Mouse (Mus musculus): ENCODE data around the gene Scamp3. TPM values are rescaled to one million over a fixed set of nuclear protein-coding genes. Genes with fewer than 3 reads are reported as not detected.

Gene Scamp3
- polyA plus RNA-seq, 1 experiment from 2014 or later = 74.8 TPM

DNA sequence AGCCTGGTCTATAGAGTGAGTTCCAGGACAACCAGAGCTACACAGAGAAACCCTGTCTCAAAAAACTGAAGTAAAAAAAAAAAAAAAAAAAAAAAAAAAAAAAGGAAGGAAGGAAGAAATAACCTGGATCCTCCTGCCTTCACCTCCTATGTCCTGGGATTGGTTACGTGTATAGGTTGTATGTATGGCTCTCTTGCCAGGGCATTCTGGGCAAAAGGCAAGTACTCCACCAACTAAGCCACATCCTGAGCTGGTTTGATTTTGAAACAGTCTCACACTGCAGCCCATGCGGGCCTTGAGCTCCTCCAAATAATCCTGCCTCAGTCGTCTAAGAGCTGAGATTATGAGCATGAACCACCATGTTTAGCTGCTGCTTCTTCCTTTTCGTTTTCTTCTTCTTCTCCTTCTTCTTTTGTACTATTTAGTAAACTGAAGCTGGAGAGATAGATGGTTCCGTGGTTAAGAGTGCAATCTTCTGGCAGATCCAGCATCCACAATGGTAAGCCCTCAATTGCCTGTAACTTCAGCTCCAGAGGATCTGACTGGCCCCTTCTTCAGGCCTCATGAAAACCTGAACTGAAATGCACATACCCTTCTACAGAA, 13.5 kb upstream of the Scamp3 start:
- peak overlapping the region in 1 of 2 experiments; percentile 92; a peak in 1 of 4 replicates for H3K27ac ChIP-seq (replicated peaks in 1 of 2; ENCODE audit: control insufficient read depth in 1 of 2, insufficient read depth in 1 of 2, low read depth in 2 of 2, low read length in 2 of 2)
- peaks cover 23% of the 10 kb centered on the region for H3K36me3 ChIP-seq (ENCODE audit: control insufficient read depth, insufficient read depth, low read length)
- H3K27me3 ChIP-seq (ENCODE audit: control insufficient read depth, insufficient read depth, low read length) = peaks cover 7% of the 10 kb centered on the region
- no peaks in the 10 kb centered on the region for H3K9me3 ChIP-seq (ENCODE audit: control insufficient read depth, low read length)
- peak overlapping the region in 1 of 2 experiments; percentile 61; a peak in 1 of 4 replicates for H3K4me3 ChIP-seq (ENCODE audit: control insufficient read depth in 1 of 2, insufficient read depth in 1 of 2, low read depth in 1 of 2, low read length in 2 of 2)
- peak overlapping the region; percentile 88 for H3K9ac ChIP-seq (ENCODE audit: low read length)
- 70% methylated on average over 5 of the region's 5 CpGs for WGBS
- H3K4me2 ChIP-seq (ENCODE audit: low read length) = peak overlapping the region; percentile 83
- peaks cover 4 to 22% of the 10 kb centered on the region in 2 experiments for H3K4me1 ChIP-seq (ENCODE audit: control insufficient read depth in 2 of 2, insufficient read depth in 2 of 2, low read length in 2 of 2)
- ATAC-seq (ENCODE audit: insufficient number of reproducible peaks, insufficient read depth, low FRiP score, low read depth) = no peak

DNA sequence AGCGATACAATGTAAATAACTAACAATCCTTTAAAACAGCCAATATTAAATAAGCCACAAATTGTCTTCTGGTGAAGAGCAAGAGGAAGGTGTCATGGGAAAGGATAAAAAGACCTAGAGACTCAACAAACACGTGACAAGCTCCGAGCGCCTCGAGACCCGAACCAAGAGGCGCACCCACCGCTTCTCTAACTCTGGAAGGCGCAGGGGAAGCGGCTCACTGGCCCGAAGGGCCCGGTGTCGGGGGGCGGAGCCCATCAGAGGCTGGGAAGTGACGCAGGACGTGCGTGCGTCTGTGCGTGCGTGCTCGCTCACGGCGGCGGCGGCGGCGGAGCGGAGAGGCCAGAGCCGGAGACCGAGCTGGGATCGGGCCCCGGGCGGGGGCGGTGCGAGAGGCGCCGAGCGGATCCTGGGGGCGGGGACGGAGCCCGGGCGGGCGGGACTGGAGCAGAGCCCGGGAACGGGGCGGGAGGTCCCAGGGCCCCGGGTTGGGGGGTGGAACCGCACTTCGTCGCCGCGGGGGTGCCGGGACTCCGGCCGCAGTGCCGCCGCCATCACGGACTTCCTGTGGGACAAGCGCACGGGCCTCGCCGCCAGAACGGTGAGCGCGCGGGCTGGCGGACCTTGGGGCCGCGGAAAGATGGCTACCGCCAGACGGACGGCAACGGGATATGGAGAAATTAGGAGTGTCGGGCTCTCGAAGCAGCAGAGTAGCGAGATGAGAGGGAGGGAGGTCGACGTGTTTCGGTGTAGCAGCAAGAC, 12.6 kb upstream of the Scamp3 start, which contains the start of gene Clk2:
Gene Clk2 (plus strand): TSS at position 290 of the 762 bp plus-strand sequence.
- H3K9ac ChIP-seq (ENCODE audit: low read length) = peak within 1 kb of the TSS; percentile 88
- no peaks in the 10 kb centered on the region for H3K27me3 ChIP-seq (ENCODE audit: control insufficient read depth, insufficient read depth, low read length)
- H3K27ac ChIP-seq (replicated peaks in 1 of 2; ENCODE audit: control insufficient read depth in 1 of 2, insufficient read depth in 1 of 2, low read depth in 2 of 2, low read length in 2 of 2) = peak within 1 kb of the TSS; percentile 77 to 92
- H3K36me3 ChIP-seq (ENCODE audit: control insufficient read depth, insufficient read depth, low read length) = peaks cover 33% of the 10 kb centered on the region
- H3K4me1 ChIP-seq (ENCODE audit: control insufficient read depth in 2 of 2, insufficient read depth in 2 of 2, low read length in 2 of 2) = peaks cover 4 to 19% of the 10 kb centered on the region in 2 experiments
- H3K4me2 ChIP-seq (ENCODE audit: low read length) = peak within 1 kb of the TSS; percentile 83
- H3K9me3 ChIP-seq (ENCODE audit: control insufficient read depth, low read length) = no peaks in the 10 kb centered on the region
- WGBS = under 1% methylated on average over 79 of the region's 79 CpGs
- H3K4me3 ChIP-seq (ENCODE audit: control insufficient read depth in 1 of 2, insufficient read depth in 1 of 2, low read depth in 1 of 2, low read length in 2 of 2) = peak within 1 kb of the TSS; percentile 61 to 63
- ATAC-seq (ENCODE audit: insufficient number of reproducible peaks, insufficient read depth, low FRiP score, low read depth) = peak; percentile 96

DNA sequence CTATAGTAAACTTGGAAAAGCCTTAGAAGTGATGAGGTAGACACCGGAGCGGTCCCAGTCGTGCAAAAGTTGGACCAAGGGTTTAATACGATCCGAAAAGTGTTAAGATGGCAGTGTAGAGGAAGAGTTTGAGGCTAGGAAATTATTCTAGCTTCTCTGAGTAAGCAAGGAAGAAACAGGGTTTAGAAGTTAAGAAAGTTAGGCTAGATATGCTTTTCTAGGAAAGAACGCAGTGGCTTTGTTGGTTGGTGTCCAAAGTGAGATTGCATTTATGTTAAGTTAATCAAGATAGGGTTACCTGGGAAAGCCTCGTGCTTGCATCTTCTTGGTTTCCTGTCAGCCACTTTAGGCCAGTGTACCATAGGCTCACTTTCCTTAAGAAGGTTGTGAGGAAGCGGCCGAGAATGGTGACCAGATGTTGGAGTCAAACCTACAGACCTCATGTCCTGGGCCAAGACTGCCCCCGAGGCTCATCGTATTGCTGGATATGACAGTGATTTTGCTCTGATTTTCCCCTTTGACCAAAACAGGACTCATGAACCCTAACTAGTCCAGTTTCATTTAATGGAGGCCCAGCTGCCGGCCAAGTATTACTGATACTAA, 11.9 kb upstream of the Scamp3 start:
- H3K9ac ChIP-seq (ENCODE audit: low read length) = peak overlapping the region; percentile 88
- no peaks in the 10 kb centered on the region for H3K27me3 ChIP-seq (ENCODE audit: control insufficient read depth, insufficient read depth, low read length)
- peaks cover 4 to 16% of the 10 kb centered on the region in 2 experiments for H3K4me1 ChIP-seq (ENCODE audit: control insufficient read depth in 2 of 2, insufficient read depth in 2 of 2, low read length in 2 of 2)
- no peak for ATAC-seq (ENCODE audit: insufficient number of reproducible peaks, insufficient read depth, low FRiP score, low read depth)
- peaks cover 39% of the 10 kb centered on the region for H3K36me3 ChIP-seq (ENCODE audit: control insufficient read depth, insufficient read depth, low read length)
- H3K27ac ChIP-seq (replicated peaks in 1 of 2; ENCODE audit: control insufficient read depth in 1 of 2, insufficient read depth in 1 of 2, low read depth in 2 of 2, low read length in 2 of 2) = peak overlapping the region; percentile 77 to 92
- 24% methylated on average over 12 of the region's 12 CpGs for WGBS
- H3K4me2 ChIP-seq (ENCODE audit: low read length) = peak overlapping the region; percentile 83
- H3K9me3 ChIP-seq (ENCODE audit: control insufficient read depth, low read length) = no peaks in the 10 kb centered on the region
- peak overlapping the region; percentile 61 to 63 for H3K4me3 ChIP-seq (ENCODE audit: control insufficient read depth in 1 of 2, insufficient read depth in 1 of 2, low read depth in 1 of 2, low read length in 2 of 2)

DNA sequence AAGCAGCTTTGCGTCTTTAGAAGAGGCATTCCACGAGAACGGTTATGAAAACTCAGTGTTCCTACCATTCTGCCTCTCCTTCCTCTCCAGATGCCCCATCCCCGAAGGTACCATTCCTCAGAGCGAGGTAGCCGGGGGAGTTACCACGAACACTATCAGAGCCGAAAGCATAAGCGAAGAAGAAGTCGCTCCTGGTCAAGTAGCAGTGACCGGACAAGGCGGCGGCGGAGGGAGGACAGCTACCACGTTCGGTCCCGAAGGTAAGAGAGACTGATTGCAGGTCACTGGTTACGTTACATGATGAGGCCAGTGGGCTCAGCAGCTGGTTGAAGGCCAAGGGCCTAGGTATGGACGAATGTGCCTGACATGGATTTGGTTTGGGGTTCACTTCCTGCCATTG, 10.3 kb upstream of the Scamp3 start:
- Histone ChIP-seq H3K27me3 (ENCODE audit: control insufficient read depth, insufficient read depth, low read length) (no peaks in the 10 kb centered on the region), H3K4me3 (ENCODE audit: control insufficient read depth in 1 of 2, insufficient read depth in 1 of 2, low read depth in 1 of 2, low read length in 2 of 2) (no peak overlapping the region), H3K36me3 (ENCODE audit: control insufficient read depth, insufficient read depth, low read length) (peaks cover 55% of the 10 kb centered on the region), H3K27ac (replicated peaks in 1 of 2; ENCODE audit: control insufficient read depth in 1 of 2, insufficient read depth in 1 of 2, low read depth in 2 of 2, low read length in 2 of 2) (no peak overlapping the region), H3K4me1 (ENCODE audit: control insufficient read depth in 2 of 2, insufficient read depth in 2 of 2, low read length in 2 of 2) (peaks cover 4 to 16% of the 10 kb centered on the region in 2 experiments), H3K9me3 (ENCODE audit: control insufficient read depth, low read length) (no peaks in the 10 kb centered on the region), H3K9ac (ENCODE audit: low read length) (no peak overlapping the region), H3K4me2 (ENCODE audit: low read length) (no peak overlapping the region)
- ATAC-seq (ENCODE audit: insufficient number of reproducible peaks, insufficient read depth, low FRiP score, low read depth) = no peak
- WGBS = 94% methylated on average over 19 of the region's 19 CpGs

DNA sequence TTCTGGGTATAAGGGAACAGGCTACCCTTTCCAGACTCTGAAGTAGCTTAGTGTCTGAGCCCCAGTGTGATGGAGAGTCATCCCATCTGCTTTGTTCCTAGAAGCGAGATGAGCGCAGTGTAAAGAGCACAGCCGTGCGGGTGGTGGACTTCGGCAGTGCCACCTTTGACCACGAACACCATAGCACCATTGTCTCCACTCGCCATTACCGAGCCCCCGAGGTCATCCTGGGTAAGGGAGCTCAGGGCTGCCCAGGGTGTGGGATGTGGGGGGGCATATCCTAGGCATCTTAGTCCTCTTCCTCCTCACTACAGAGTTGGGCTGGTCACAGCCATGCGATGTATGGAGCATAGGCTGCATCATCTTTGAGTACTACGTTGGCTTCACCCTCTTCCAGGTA, 2.4 kb upstream of the Scamp3 start:
- H3K36me3 ChIP-seq (ENCODE audit: control insufficient read depth, insufficient read depth, low read length) = peaks cover 78% of the 10 kb centered on the region
- H3K9me3 ChIP-seq (ENCODE audit: control insufficient read depth, low read length) = no peaks in the 10 kb centered on the region
- H3K4me2 ChIP-seq (ENCODE audit: low read length) = no peak overlapping the region
- no peaks in the 10 kb centered on the region for H3K27me3 ChIP-seq (ENCODE audit: control insufficient read depth, insufficient read depth, low read length)
- no peak overlapping the region for H3K27ac ChIP-seq (replicated peaks in 1 of 2; ENCODE audit: control insufficient read depth in 1 of 2, insufficient read depth in 1 of 2, low read depth in 2 of 2, low read length in 2 of 2)
- H3K9ac ChIP-seq (ENCODE audit: low read length) = no peak overlapping the region
- WGBS = 93% methylated on average over 11 of the region's 11 CpGs
- ATAC-seq (ENCODE audit: insufficient number of reproducible peaks, insufficient read depth, low FRiP score, low read depth) = no peak
- no peak overlapping the region for H3K4me3 ChIP-seq (ENCODE audit: control insufficient read depth in 1 of 2, insufficient read depth in 1 of 2, low read depth in 1 of 2, low read length in 2 of 2)
- H3K4me1 ChIP-seq (ENCODE audit: control insufficient read depth in 2 of 2, insufficient read depth in 2 of 2, low read length in 2 of 2) = peaks cover 2 to 7% of the 10 kb centered on the region in 2 experiments; a peak in 2 of 4 replicates

DNA sequence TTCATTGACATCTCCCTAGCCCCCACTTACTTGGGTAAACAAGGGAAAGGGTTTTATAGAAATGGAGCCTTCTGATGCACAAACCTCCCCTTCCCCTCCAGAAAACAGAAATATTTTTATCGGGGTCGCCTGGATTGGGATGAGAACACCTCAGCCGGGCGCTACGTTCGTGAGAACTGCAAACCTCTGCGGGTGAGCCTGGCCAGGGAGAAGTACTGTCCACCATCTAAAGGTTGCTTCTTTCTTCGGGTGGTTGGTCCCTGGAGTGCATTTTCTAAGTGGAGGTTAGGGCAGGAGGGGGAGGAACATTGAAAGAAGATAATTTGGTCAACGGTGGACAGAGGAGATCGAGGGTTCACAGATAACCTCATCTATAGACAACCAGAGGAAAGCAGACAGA, 1.7 kb upstream of the Scamp3 start:
- H3K36me3 ChIP-seq (ENCODE audit: control insufficient read depth, insufficient read depth, low read length) = peaks cover 78% of the 10 kb centered on the region
- no peak overlapping the region for H3K4me2 ChIP-seq (ENCODE audit: low read length)
- no peak overlapping the region for H3K9ac ChIP-seq (ENCODE audit: low read length)
- no peak for ATAC-seq (ENCODE audit: insufficient number of reproducible peaks, insufficient read depth, low FRiP score, low read depth)
- H3K27me3 ChIP-seq (ENCODE audit: control insufficient read depth, insufficient read depth, low read length) = no peaks in the 10 kb centered on the region
- H3K9me3 ChIP-seq (ENCODE audit: control insufficient read depth, low read length) = no peaks in the 10 kb centered on the region
- WGBS = 88% methylated on average over 10 of the region's 10 CpGs
- no peak overlapping the region for H3K27ac ChIP-seq (replicated peaks in 1 of 2; ENCODE audit: control insufficient read depth in 1 of 2, insufficient read depth in 1 of 2, low read depth in 2 of 2, low read length in 2 of 2)
- H3K4me3 ChIP-seq (ENCODE audit: control insufficient read depth in 1 of 2, insufficient read depth in 1 of 2, low read depth in 1 of 2, low read length in 2 of 2) = no peak overlapping the region
- H3K4me1 ChIP-seq (ENCODE audit: control insufficient read depth in 2 of 2, insufficient read depth in 2 of 2, low read length in 2 of 2) = peaks cover 2 to 7% of the 10 kb centered on the region in 2 experiments; a peak in 2 of 4 replicates

DNA sequence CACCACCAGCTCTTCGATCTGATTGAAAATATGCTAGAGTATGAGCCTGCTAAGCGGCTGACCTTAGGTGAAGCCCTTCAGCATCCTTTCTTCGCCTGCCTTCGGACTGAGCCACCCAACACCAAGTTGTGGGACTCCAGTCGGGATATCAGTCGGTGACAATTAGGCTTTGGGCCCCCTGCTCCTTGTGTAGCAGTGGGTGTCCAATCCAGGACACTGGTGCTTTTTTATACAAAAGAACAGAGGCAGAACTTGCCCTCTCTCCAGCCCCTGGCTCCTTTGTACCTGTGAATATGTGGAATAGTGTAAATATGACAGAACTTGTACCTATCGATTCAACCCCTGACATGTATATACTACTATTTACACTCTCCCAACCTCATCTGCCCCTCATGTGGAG, 852 bp upstream of the Scamp3 start:
- no peak overlapping the region for H3K9ac ChIP-seq (ENCODE audit: low read length)
- no peaks in the 10 kb centered on the region for H3K9me3 ChIP-seq (ENCODE audit: control insufficient read depth, low read length)
- H3K4me2 ChIP-seq (ENCODE audit: low read length) = no peak overlapping the region
- WGBS = 79% methylated on average over 7 of the region's 7 CpGs
- H3K36me3 ChIP-seq (ENCODE audit: control insufficient read depth, insufficient read depth, low read length) = peaks cover 78% of the 10 kb centered on the region
- peaks cover 2 to 7% of the 10 kb centered on the region in 2 experiments; a peak in 2 of 4 replicates for H3K4me1 ChIP-seq (ENCODE audit: control insufficient read depth in 2 of 2, insufficient read depth in 2 of 2, low read length in 2 of 2)
- no peak overlapping the region for H3K27ac ChIP-seq (replicated peaks in 1 of 2; ENCODE audit: control insufficient read depth in 1 of 2, insufficient read depth in 1 of 2, low read depth in 2 of 2, low read length in 2 of 2)
- H3K4me3 ChIP-seq (ENCODE audit: control insufficient read depth in 1 of 2, insufficient read depth in 1 of 2, low read depth in 1 of 2, low read length in 2 of 2) = no peak overlapping the region
- no peaks in the 10 kb centered on the region for H3K27me3 ChIP-seq (ENCODE audit: control insufficient read depth, insufficient read depth, low read length)
- ATAC-seq (ENCODE audit: insufficient number of reproducible peaks, insufficient read depth, low FRiP score, low read depth) = no peak
